Mouse (Mus musculus) stomach, postnatal 0 days (tissue): Measurements from ENCODE around the gene Akap8.

Experiments used
- CTCF ChIP-seq: IDR thresholded peaks from 2 replicates; pipeline ENCODE4 v1.5.1; 2016; ENCODE audit warnings: antibody characterized with exemption, low read depth, mild to moderate bottlenecking, moderate library complexity
- EP300 ChIP-seq: optimal IDR thresholded peaks from 2 replicates; pipeline ENCODE3; 2016; ENCODE audit warnings: antibody characterized with exemption

GRCm38 (mm10) chr17:32262831-32263559 lies 58.0 kb downstream of the Akap8 start:
- no peak for TF ChIP-seq CTCF
- TF ChIP-seq EP300: no peak
